Mouse (Mus musculus): ENCODE results near the gene Dnaic2.

The Dnaic2 gene

DNA sequence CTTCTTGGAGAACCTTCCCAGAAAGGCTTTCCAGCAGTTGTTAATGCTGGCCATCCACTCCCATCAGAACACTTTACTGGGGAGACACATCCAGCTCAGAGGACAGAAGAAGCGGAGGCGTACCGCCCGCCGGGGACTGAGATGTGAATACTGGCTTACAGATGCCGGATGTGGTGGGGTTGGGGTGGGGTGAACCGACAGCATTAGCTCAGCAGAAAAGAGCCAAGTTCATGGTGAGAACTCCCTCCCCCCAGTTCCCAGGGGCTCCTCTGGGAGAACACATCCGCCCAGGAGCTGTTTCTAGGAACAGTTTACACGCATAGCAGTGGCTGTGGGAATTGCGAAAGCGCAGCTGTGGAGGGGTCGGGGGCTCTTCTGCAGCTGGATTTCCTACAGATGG lies 27.7 kb upstream of the Dnaic2 start:
- DNase-seq (ENCODE audit: extremely low read depth, low read depth, low spot score) = no peak

DNA sequence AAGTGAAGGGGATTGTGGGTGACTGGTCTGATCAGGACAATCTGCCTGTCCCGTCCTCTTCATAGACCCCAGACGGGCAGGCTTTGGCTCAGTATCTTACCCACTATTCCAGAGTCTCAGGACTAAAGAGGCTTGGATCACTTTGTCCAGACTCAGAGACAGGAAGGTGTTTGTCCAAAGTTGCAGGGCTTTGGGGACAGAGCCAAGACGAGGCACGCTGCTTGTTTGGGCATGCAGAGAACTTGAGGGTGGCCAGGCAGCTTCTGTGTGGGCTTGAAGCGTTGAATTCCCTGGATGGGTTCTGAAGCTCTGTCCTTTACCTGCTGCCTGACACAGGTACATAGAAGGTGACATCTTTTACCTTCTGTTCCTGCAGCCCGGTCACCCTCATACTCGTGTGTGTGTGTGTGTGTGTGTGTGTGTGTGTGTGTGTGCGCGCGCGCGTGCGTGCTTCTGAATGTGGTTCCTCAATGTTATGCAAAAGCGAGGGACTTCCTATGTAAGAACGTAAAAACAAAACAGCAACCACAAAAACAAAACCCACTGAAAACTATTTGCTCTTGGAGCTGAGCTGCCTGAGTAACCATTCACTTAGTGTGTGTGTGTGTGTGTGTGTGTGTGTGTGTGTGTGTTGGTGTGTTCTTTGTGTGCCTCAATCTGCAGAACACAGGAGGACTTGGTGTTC lies 24.8 kb upstream of the Dnaic2 start:
- DNase-seq (ENCODE audit: extremely low read depth, low read depth, low spot score) = peak; percentile 50

DNA sequence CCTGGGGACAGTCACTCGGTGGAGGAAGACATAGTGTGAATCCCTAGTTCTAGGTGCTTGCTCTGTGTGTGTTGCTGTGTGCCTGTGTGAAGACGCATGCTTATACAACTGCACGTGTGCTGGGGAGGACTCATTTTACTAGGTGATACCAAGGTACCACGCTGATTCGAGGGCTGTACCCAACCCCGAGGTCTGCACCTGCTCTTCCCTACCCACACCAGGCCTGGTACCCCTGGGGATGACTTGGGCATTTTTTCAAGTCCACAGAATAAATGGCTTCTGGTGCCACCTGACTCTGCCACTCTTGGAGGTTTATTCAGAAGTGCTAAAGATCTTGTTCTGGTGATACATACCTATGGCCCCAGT lies 24.2 kb upstream of the Dnaic2 start:
- no peak for DNase-seq (ENCODE audit: extremely low read depth, low read depth, low spot score)

DNA sequence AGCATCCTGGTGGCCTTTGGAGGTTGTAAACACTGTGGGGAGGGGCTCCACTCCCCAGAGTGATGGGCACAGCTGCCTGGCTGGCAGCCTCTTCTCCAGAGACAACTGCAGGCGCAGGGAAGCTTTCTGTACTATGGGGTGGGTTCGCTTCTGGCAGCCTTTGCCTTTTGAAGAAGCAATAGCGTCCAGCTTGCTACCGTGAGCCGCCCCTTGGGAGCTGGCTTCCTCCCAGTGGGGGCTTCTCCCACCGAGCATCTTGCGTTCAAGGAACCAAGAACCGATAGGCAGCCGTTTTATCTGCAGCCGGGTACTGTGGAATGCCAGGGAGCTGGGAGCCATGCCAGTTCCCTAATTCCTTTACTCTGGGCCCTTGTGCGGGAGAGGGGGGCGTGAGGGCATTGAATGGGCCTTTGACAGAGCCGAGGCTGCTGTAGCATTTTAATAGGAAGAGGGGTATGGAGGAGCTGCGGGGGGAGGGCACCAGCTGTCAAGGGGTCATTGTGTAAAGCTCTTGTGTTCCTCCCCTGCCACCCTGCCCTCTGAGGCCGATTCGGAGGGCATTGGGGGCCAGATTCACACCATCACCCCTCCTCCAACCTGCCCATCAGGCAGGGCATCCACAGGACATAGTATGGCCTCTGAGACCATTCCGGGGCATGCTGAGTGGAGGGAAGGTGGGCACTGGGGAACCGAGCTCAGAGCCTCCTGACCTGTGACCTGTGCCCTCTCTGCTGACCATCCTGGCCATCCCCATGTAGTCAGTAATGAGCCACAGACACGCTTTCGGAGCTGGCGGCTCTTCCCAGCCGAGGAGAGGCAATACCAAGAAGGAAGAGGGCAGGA lies 22.9 kb upstream of the Dnaic2 start:
- DNase-seq (ENCODE audit: extremely low read depth, low read depth, low spot score) = no peak

DNA sequence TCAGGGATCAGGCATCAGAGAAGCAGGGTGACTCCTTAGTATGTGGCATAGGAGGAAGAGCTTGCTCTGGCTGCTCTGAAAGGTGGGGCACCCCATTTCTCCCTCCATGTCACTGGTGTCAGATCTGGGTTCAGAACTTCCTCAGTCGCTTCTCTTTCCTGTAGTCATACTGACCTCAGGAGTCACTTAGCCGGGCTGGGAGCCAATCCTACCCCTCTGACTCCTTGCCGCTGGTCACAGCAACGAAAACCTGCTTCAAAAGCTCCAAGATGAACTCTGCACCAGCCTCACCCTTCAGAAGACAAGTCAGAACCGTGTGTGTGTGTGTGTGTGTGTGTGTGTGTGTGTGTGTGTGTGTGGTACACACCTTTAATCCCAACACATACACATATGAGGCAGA lies 20.9 kb upstream of the Dnaic2 start:
- no peak for DNase-seq (ENCODE audit: extremely low read depth, low read depth, low spot score)

DNA sequence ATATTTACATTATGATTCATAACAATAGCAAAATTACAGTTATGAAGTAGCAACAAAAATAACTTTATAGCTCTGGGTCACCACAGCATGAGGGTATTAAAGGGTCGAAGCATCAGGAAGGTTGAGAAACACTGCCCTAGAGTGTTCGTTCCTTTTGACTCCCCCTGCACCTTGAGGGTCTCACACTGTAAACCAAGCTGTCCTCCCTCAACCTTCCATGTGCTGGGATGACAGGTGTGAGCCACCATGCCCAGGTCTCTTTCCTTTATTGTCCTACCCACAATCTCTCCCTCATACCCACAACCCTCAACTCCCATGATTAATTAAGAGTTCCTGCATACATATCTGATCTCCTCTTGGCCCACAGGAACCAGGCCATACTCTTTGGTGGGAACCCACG lies 15.8 kb upstream of the Dnaic2 start:
- no peak for DNase-seq (ENCODE audit: extremely low read depth, low read depth, low spot score)

DNA sequence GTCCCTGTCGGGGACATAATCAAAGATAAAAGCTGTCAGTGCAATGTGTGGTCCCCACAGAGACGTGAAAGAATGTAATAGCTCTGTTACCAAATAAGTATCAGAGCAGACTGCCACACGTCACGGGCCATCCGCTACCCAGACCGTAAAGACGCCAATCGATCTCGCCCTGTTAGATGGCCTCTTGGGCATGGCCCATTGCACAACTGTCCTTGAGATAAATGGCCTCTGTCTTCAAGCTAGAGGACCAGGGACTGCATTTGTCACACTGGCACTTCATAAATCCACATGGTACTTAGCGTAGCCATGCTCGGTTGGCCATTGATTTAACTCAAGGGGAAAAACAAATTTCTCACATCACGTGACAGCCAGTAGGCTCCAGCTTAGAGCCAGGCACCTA lies 15.3 kb upstream of the Dnaic2 start:
- DNase-seq (ENCODE audit: extremely low read depth, low read depth, low spot score) = no peak

DNA sequence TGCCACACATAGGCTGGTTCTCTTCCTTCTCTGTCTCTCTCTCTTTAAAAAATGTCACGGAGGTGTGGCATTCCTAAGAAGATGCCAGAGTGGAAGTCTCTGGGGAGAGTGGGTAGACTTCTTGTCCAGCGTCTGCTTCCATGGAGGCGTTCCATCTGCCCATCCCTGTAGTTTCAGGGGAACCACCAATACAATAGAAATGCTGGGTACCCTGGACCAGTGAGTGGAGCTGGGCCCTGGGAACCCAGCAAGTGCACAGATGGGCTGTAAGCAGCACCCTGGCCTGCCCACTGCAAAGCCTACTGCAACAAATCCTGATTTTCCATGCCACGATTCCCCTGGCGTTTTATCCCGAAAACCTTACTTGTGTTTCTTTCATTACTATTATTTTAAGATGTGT lies 12.7 kb upstream of the Dnaic2 start:
- DNase-seq (ENCODE audit: extremely low read depth, low read depth, low spot score) = no peak

DNA sequence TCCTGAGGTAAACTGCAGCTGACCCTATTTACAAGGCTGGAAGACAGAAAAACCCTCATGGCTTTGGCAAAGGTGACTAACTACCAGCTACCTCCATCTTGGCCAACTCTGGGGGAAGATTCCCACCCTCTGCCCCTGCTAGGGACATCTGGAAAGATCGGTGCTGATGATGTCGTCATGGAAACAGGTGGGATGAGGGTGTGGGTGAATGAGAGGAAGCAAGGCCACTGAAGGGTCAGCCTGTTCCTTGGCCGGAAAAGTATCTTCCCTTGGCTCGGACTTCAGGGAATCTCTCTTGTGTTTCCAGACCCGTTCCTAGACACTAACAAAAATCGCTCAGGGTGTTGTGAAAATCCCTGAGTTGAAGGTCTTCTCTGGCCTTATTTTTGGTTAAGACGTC lies 11.7 kb upstream of the Dnaic2 start:
- DNase-seq (ENCODE audit: extremely low read depth, low read depth, low spot score) = no peak

DNA sequence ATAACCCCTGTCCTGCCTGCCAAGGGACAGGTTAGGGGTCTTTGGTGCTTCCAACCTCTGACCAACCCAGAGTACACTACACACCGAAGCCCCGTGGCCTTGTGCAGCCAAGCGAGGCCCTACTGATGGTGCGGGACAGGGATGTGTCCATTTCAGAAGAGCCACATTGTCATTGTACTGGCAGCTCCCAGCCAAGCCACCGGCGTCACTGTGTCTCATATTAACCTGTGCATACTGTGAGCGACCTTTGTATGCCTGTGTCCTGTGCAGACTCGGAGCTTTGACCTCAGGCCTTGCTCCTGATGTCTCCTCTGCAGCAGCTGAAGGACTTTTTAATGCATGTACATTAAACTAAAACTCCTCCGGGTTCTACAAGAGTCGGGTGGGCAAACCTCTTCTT lies 6.7 kb upstream of the Dnaic2 start:
- no peak for DNase-seq (ENCODE audit: extremely low read depth, low read depth, low spot score)

DNA sequence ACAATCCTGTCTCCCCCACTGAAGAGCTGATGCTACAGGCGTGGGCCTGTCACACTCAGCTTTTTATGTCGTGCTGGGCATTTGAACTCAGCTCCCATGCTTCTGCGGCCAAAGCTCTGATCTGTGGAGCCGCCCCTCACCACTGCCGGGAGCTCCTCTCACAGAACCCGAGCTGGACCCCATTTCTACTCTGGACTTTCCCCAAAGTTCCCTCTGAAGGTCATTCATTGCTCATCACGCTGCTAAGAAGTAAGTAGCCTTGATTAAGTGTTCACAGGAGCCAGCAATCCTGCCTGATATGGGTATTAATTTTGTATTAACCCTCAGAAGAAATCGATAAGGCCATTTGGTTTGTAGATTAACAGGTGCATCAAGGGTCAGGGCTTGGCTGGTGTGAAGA lies 4.8 kb upstream of the Dnaic2 start:
- no peak for DNase-seq (ENCODE audit: extremely low read depth, low read depth, low spot score)

DNA sequence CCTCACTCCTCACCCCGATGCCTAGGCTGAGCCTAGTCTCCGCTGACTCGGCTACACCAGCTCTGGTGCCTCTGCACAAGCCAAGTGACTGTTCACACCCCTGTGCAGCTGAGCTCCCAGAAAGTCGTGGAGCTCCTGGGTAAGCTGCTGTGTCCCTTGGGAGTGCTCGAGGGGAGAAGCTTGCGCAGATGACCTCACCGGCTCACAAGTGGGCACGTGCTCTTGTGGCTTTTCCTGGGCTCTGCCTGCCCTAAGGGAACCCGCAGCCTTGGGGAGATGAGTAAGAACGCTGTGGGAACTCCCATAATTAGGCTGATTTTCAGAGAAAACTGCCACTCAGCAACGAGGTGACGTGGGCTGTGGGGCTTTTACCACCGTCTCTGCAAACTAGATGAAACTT lies 4.2 kb upstream of the Dnaic2 start:
- DNase-seq (ENCODE audit: extremely low read depth, low read depth, low spot score) = no peak

DNA sequence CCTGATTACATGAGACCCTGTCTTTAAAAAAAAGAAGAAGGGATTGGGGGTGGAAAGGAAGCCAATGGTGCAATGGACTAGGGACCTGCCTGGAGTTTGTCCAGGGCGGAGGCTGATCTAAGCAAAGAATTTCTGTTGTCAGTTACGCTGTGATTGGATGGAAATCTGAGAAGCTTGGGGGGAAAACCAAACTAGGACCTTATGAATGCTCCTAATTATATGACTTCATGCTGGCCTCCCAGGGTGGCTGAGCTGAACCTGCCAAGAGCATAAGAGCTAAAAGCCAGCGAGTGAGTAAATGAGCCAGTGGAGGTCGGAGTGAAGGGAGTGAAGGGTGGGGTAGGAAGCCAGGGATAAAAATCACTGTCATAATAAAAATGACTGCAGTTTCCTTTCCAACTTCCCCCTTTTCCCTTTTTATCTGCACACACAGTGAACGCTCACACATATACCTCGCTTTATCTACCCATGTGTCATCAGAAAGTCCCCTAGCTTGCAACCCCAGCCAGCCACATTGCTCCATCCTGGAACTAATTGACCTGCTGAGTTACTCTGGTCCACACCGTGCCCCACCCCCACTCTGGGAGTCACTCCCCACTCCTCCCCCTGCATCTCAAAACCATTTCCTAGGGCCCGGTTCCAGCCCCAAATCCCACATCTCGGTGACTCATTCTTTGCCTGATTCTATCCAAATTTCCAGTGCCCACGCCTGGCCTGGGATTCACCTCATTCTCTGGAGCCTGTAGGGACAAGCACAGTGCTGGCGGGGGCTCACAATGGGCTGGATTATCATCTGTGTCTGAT lies 2.2 kb upstream of the Dnaic2 start:
- DNase-seq (ENCODE audit: extremely low read depth, low read depth, low spot score) = peak; percentile 47

DNA sequence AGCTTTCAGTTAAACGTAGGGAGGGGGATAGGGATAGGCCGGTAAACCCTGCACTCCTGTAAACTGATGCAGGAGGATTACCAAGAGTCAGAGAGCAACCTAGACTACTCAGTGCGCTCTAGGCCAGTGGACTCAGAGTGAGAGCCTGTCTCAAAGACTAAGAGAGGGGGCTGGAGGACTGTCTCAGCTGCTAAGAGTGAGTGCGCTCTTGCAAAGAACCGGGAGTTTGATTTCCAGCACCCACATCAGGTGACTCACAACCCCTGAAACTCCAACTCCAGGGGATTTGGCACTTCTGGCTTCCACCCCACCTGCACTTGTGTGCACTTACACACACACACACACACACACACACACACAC lies 598 bp downstream of the Dnaic2 start:
- no peak for DNase-seq (ENCODE audit: extremely low read depth, low read depth, low spot score)

DNA sequence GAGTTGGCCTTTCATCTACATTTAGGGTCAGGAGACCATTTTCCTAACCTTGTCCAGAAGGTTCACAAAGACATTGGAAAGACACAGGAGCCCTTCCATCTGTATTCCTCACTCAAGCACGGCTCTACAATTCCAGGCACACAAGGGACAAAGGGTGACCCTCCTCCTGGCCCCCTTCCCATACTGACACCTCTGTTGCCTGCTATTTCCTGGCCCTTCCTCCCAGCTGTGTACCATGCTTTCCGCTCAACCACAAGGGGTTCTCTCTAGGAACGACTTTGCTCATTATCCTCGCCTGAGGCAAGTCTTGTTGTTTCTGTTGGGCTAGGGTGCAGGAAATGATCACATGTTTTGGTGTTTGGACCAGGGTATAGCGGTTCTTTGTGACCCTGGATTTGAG lies 1.1 kb downstream of the Dnaic2 start:
- DNase-seq (ENCODE audit: extremely low read depth, low read depth, low spot score) = no peak

DNA sequence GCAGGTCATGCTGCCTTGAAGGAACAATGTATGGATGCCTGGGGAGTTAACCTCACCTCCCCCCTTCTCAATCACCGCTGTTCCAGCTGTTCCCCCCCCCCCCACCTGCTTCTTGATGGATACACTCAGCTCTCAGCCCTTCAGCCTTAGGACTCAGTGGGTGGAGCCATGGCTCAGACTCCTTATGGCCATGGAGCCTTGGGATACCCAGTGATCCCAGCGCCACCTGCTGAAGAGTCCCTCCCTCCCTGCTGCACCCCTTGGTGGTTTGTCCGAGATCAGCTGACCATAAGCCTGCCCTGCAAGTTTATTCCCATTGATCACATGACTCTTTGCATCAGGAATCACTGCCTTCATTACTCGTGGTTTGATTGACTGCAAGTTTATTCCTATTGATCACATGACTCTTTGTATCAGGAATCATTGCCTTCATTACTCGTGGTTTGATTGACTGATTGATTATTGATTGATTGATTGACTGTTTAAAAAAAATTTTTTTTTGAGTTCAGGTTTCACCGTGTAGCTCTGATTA lies 2.7 kb downstream of the Dnaic2 start:
- DNase-seq (ENCODE audit: extremely low read depth, low read depth, low spot score) = no peak

DNA sequence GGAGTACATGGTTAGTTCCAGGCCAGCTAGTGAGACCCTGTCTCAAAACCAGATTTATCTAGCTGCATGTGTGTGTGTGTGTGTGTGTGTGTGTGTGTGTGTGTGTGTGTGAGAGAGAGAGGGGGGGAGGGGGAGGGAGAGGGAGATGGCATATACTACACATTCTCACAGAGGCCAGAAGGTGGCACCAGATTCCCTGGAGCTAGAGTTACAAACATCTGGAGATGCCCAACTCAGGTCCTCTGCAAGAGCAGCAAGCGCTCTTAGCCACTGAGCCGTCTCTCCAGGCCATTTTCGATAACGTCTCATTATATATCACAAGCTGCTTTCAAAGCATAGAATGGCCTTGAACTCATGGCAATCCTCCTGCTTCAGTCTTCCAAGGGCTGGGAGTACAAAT lies 4.5 kb downstream of the Dnaic2 start:
- DNase-seq (ENCODE audit: extremely low read depth, low read depth, low spot score) = no peak

DNA sequence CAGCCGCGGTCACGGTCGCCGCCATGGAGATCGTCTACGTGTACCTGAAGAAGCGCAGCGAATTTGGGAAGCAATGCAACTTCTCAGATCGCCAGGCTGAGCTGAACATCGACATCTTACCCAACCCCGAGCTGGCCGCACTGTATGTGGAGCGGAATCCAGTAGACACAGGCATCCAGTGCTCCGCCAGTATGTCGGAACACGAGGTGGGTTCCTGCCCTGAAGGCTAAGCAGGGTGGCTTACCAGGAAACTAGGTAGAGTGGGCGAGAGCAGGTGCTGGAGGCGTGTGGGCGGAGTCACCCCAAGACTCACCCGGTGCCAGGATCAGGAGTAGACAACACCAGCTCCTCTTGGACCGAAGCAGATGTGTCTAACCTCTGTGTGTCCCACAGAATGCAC lies 5.7 kb downstream of the Dnaic2 start:
- DNase-seq (ENCODE audit: extremely low read depth, low read depth, low spot score) = no peak

DNA sequence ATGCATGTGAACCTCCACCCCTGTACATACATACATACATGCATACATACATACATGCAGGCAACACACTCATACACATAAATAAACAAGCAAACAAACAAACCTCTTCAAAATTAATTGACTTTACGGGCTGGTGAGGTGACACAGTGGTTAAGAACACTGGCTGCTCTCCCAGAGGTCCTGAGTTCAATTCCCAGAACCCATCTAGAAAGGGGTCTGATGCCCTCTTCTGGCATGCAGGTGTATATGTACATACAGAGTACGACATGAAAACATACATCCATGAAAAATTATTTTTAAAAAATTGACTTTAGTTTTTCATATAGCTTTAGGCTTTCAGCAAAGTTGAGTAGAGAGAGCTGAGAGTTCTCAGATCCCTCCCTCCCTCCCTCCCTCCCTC lies 8.9 kb downstream of the Dnaic2 start:
- DNase-seq (ENCODE audit: extremely low read depth, low read depth, low spot score) = no peak

DNA sequence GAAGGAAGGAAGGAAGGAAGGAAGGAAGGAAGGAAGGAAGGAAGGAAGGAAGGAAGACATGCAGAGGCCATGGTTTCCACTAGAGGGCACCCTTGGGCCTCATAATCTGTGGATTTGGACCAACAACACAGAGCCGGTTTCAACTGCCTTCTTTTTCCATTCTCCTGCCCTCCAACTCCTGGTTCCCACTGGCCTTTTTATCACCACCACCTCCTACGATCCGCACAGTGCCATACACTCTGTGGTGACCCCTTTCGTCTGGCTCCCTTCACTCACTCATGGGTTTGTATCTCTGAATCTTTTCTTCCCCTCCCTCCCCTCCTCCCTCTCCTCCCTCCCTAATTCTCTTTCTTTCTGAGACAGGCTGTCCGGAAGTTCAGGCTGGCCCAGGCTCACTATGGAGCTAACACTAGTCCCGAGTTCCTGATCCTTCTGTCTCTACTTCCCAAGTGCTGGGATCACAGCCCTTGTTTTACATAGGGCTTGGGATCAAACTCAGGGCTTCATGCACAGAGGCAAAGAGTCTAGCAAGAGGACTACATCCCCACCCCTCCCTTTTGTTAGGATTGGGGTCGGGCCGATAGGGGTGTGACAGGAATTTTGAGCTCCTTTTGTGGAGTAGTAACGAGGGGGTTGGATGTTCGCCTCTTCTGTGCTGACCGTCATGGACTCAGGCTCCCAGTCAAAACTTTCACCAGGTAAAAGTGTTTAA lies 9.9 kb downstream of the Dnaic2 start:
- no peak for DNase-seq (ENCODE audit: extremely low read depth, low read depth, low spot score)

DNA sequence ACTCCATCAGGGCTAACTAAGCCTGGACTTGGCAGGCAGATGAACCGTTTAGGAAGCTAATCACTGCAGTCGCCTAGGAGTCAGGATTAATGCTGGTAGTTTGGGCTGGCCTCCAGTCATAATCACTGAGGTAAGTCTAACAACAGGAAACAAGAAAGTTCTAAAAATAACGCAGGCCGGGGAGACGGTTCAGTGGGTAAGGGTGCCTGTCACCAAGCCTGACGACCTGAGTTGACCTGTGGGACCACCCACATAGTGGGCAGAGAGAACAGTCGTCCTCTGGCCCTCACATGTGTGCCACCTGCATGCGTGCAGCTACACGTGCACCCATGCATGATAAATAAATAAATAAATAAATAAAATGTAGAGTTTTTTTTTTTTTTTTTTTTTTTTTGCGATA lies 13.4 kb downstream of the Dnaic2 start:
- DNase-seq (ENCODE audit: extremely low read depth, low read depth, low spot score) = no peak
